Mouse (Mus musculus): ENCODE data around the gene Lim2. TPM values are rescaled to one million over a fixed set of nuclear protein-coding genes. Genes with fewer than 3 reads are reported as not detected.

Lim2 gene
- total and polyA plus RNA-seq, 3 experiments: not detected

DNA sequence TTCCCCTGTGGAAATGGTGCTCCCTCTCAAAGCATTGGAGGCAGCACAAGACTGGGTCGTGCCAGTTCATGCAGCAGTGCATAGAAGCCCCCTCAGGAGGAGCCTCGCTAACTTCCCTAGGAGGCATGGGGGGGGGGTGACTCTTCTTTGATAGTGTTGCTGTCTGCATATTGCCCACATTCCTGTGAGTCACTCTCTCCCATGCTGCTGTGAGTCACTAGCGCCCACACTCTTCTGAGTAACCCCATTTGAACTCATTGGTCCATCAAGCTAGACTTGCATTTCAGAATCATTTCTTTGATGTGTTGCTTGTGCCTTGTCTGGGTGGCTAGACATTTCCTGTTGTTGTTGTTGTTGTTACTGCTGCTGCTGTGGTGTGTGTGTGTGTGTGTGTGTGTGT, 53.7 kb downstream of the Lim2 start:
- no peak for DNase-seq (ENCODE audit: low read depth, low spot score)
- TF ChIP-seq E2F4 (IDR thresholded peaks at IDR 0.05; ENCODE audit: borderline replicate concordance, low read depth, low read length): no peak
- TF ChIP-seq EP300 (IDR thresholded peaks at IDR 0.05; ENCODE audit: low read depth in 1 of 2, low read length in 2 of 2): no peak
- TF ChIP-seq ZC3H11A (IDR thresholded peaks at IDR 0.05; ENCODE audit: low read depth, low read length): no peak
- no peak for TF ChIP-seq ZMIZ1 (IDR thresholded peaks at IDR 0.05; ENCODE audit: low read depth, low read length)
- TF ChIP-seq MAZ (IDR thresholded peaks at IDR 0.05; ENCODE audit: low read depth, low read length): no peak
- TF ChIP-seq TAL1 (IDR thresholded peaks at IDR 0.05; ENCODE audit: low read length): no peak
- no peak for TF ChIP-seq POLR2AphosphoS2 (IDR thresholded peaks at IDR 0.05; ENCODE audit: low read length)
- no peak for TF ChIP-seq BHLHE40 (IDR thresholded peaks at IDR 0.05; ENCODE audit: borderline replicate concordance, low read depth, low read length)
- TF ChIP-seq MEF2A (IDR thresholded peaks at IDR 0.05; ENCODE audit: extremely low read depth, insufficient replicate concordance, low read depth, low read length, poor library complexity, severe bottlenecking): no peak
- no peak for TF ChIP-seq MYB (IDR thresholded peaks at IDR 0.05; ENCODE audit: low read depth, low read length)
- no peak for TF ChIP-seq TBP (IDR thresholded peaks at IDR 0.05; ENCODE audit: low read depth, low read length)
- Histone ChIP-seq H3K79me2 (ENCODE audit: control insufficient read depth, insufficient read depth, low read length, poor library complexity) (no peaks in the 10 kb centered on the region), H3K9ac (ENCODE audit: control insufficient read depth, low read depth, low read length, poor library complexity, severe bottlenecking) (no peak overlapping the region), H3K27ac (ENCODE audit: control insufficient read depth, low read depth, low read length) (no peak overlapping the region), H3K9me3 (replicated peaks; ENCODE audit: insufficient read depth, low read length) (no peaks in the 10 kb centered on the region), H3K27me3 (ENCODE audit: control insufficient read depth in 1 of 2, insufficient read depth in 2 of 2, low read length in 2 of 2) (no peaks in the 10 kb centered on the region), H3K4me3 (ENCODE audit: control insufficient read depth in 1 of 2, insufficient read depth in 1 of 2, low read depth in 2 of 2, low read length in 2 of 2) (no peak overlapping the region), H3K36me3 (ENCODE audit: control insufficient read depth in 1 of 2, insufficient read depth in 2 of 2, low read length in 2 of 2) (no peaks in the 10 kb centered on the region), H3K4me1 (ENCODE audit: control insufficient read depth in 1 of 2, insufficient read depth in 2 of 2, low read length in 2 of 2) (no peaks in the 10 kb centered on the region)

- no peak for TF ChIP-seq USF1 (IDR thresholded peaks at IDR 0.05; ENCODE audit: low read depth, low read length)
- no peak for TF ChIP-seq ZNF384 (IDR thresholded peaks at IDR 0.05; ENCODE audit: low read depth, low read length)
- TF ChIP-seq RCOR1 (IDR thresholded peaks at IDR 0.05; ENCODE audit: low read depth, low read length): no peak
- TF ChIP-seq CHD2 (IDR thresholded peaks at IDR 0.05; ENCODE audit: low read length): no peak
- TF ChIP-seq KAT2A (conservative IDR thresholded peaks at IDR 0.05; ENCODE audit: low read depth, low read length): no peak
- no peak for TF ChIP-seq E2F4 (IDR thresholded peaks at IDR 0.05; ENCODE audit: borderline replicate concordance, low read depth, low read length)
- TF ChIP-seq RAD21 (IDR thresholded peaks at IDR 0.05; ENCODE audit: low read depth, low read length): no peak
- TF ChIP-seq TBP (IDR thresholded peaks at IDR 0.05; ENCODE audit: low read depth, low read length): no peak
- H3K79me2 ChIP-seq (ENCODE audit: control insufficient read depth, insufficient read depth, low read length, poor library complexity): no peaks in the 10 kb centered on the region
- H3K9me3 ChIP-seq (replicated peaks; ENCODE audit: insufficient read depth, low read length): no peaks in the 10 kb centered on the region
- H3K9ac ChIP-seq (ENCODE audit: control insufficient read depth, low read depth, low read length, poor library complexity, severe bottlenecking): no peak overlapping the region
- no peaks in the 10 kb centered on the region for H3K4me1 ChIP-seq (ENCODE audit: control insufficient read depth in 1 of 2, insufficient read depth in 2 of 2, low read length in 2 of 2)
- no peaks in the 10 kb centered on the region for H3K36me3 ChIP-seq (ENCODE audit: control insufficient read depth in 1 of 2, insufficient read depth in 2 of 2, low read length in 2 of 2)
- H3K27ac ChIP-seq (ENCODE audit: control insufficient read depth, low read depth, low read length): no peak overlapping the region
- no peaks in the 10 kb centered on the region for H3K27me3 ChIP-seq (ENCODE audit: control insufficient read depth in 1 of 2, insufficient read depth in 2 of 2, low read length in 2 of 2)
- no peak overlapping the region for H3K4me3 ChIP-seq (ENCODE audit: control insufficient read depth in 1 of 2, insufficient read depth in 1 of 2, low read depth in 2 of 2, low read length in 2 of 2)
- DNase-seq (ENCODE audit: low read depth, low spot score): no peak
Observed at GRCm38 (mm10) chr7:43482090-43482716, 54.7 kb downstream of the Lim2 start.

All from MEL (cell line).